7 mouse cellular contexts compared by ENCODE assay signal in genomic region chr14:54408336-54409056, GRCm38 (mm10). TPM values are rescaled to one million over a fixed set of nuclear protein-coding genes. Genes with fewer than 3 reads are reported as not detected.
DNase-seq lines count a peak whose midpoint lies in the region; ATAC-seq and TF ChIP-seq lines count a peak whose summit lies in the region.

No protein-coding gene starts in this region.

- H3K4me3 ChIP-seq in liver, adult 2 months (ENCODE audit: insufficient read depth, low read depth, low read length) = peak overlapping the region; percentile 62
- H3K4me3 ChIP-seq in kidney, adult 2 months (ENCODE audit: insufficient read depth, low read depth, low read length) = peak overlapping the region; percentile 45
- H3K4me3 ChIP-seq in macrophage (ENCODE audit: inconsistent target) = peak overlapping the region; percentile 12

- no peak for DNase-seq in liver, adult 2 months (ENCODE audit: extremely low read depth, low read depth, low spot score)
- no peak for DNase-seq in liver
- DNase-seq in brain, embryonic 14.5 days (ENCODE audit: low read depth) = no peak
- DNase-seq in kidney, adult 2 months = peak; percentile 70

- H3K79me2 ChIP-seq in liver, adult 2 months (ENCODE audit: control insufficient read depth, insufficient read depth, low read length) = no peaks in the 10 kb centered on the region
- H3K79me2 ChIP-seq in macrophage (ENCODE audit: inconsistent target) = peaks cover 55% of the 10 kb centered on the region

- H3K9ac ChIP-seq in liver, adult 2 months (ENCODE audit: low read depth, low read length) = peak overlapping the region; percentile 29

- WGBS in liver, adult 2 months = 77% methylated on average over 25 of the region's 25 CpGs
- 58% methylated on average over 25 of the region's 25 CpGs for WGBS in kidney, adult 2 months
- 86% methylated on average over 25 of the region's 25 CpGs for WGBS in macrophage (ENCODE audit: missing documents)

- peak; percentile 40 for TF ChIP-seq CTCF in liver, adult 2 months (IDR thresholded peaks at IDR 0.05; ENCODE audit: low read depth, low read length)
- peak; percentile 26; the same call in 1 of the 2 replicates for TF ChIP-seq CTCF in brain, embryonic 14.5 days (IDR thresholded peaks at IDR 0.05; ENCODE audit: borderline replicate concordance, extremely low read depth, insufficient read depth, insufficient read length)
- peak; percentile 44; the same call in 1 of the 2 replicates for TF ChIP-seq CTCF in kidney, adult 2 months (conservative IDR thresholded peaks at IDR 0.05; ENCODE audit: insufficient read depth, insufficient read length, low read depth, low read length)

- H3K27ac ChIP-seq in liver, adult 2 months (replicated peaks; ENCODE audit: insufficient read depth, low read depth, low read length) = peak overlapping the region; percentile 9
- peak overlapping the region; percentile 24 for H3K27ac ChIP-seq in kidney, adult 2 months (ENCODE audit: insufficient read depth, low read depth, low read length)
- H3K27ac ChIP-seq in macrophage = peak overlapping the region; percentile 82

- TF ChIP-seq POLR2A in liver, adult 2 months (IDR thresholded peaks at IDR 0.05; ENCODE audit: extremely low read depth, insufficient read depth, low read length) = no peak
- no peak for TF ChIP-seq POLR2A in brain, embryonic 14.5 days (IDR thresholded peaks at IDR 0.05; ENCODE audit: borderline replicate concordance, extremely low read depth, insufficient read depth, insufficient read length, poor library complexity, severe bottlenecking)
- peak; percentile 24 for TF ChIP-seq POLR2A in kidney, adult 2 months (IDR thresholded peaks at IDR 0.05; ENCODE audit: low read depth, low read length)

- H3K27me3 ChIP-seq in liver, adult 2 months (ENCODE audit: control insufficient read depth, insufficient read depth, low read length) = no peaks in the 10 kb centered on the region
- no peaks in the 10 kb centered on the region for H3K27me3 ChIP-seq in kidney, adult 2 months (replicated peaks; ENCODE audit: control insufficient read depth, insufficient read depth, low read length)

- H3K4me1 ChIP-seq in liver, adult 2 months (ENCODE audit: control insufficient read depth, insufficient read depth, low read length) = peaks cover 8% of the 10 kb centered on the region; the same call in 1 of the 2 replicates
- H3K4me1 ChIP-seq in kidney, adult 2 months (ENCODE audit: control insufficient read depth, insufficient read depth, low read length) = peaks cover 11% of the 10 kb centered on the region; the same call in 1 of the 2 replicates

- no peak for ATAC-seq in frontal cortex, adult (ENCODE audit: low TSS enrichment)
- ATAC-seq in erythroblast, adult 5-6 weeks (replicated peaks; ENCODE audit: low FRiP score, poor library complexity, severe bottlenecking) = no peak

- no peaks in the 10 kb centered on the region for H3K36me3 ChIP-seq in liver, adult 2 months (ENCODE audit: control insufficient read depth, insufficient read depth, low read length)
- no peaks in the 10 kb centered on the region for H3K36me3 ChIP-seq in kidney, adult 2 months (ENCODE audit: control insufficient read depth, insufficient read depth, low read length)
- H3K36me3 ChIP-seq in macrophage (ENCODE audit: inconsistent target) = no peaks in the 10 kb centered on the region

RNA-seq across cellular contexts. Expression of gene Slc7a7, which starts 9.1 kb away (rescaled TPM):
- total RNA-seq in liver, adult 2 months (2014; rRNA removed) = 2.2 and 2.3 TPM in 2 replicates
- 2.6 and 4.1 TPM in 2 replicates for polyA plus RNA-seq in liver, adult 2 months (2012; rRNA removed)
- 7.2 and 8.0 TPM in 2 replicates for polyA plus RNA-seq in brain, embryonic 14.5 days (2012; rRNA removed)
- 454 and 464 TPM in 2 replicates for polyA plus RNA-seq in kidney, adult 2 months (2012; rRNA removed)
- total RNA-seq in macrophage (2018; cell fraction: chromatin; rRNA removed) = 10 to 100 TPM; 15.0 to 82.0 (median 43.4) TPM
- 100 to 1,000 TPM in 1 of 26 experiments, 10 to 100 TPM in 25; 33.4 to 102 (median 60.1) TPM for total RNA-seq in macrophage (2018; cell fraction: cytosol; rRNA removed)
- 10 to 100 TPM; 31.1 to 77.3 (median 52.1) TPM for total RNA-seq in macrophage (2018; cell fraction: nucleus; rRNA removed)
- polyA plus RNA-seq in macrophage (2018) = 39.3 to 48.7 TPM (median 48.3 TPM) in 3 replicates
- total RNA-seq in erythroblast, adult 5-6 weeks (2015; ENCODE audit: low replicate concordance) = 2.7 and 7.5 TPM in 2 replicates
- 5.6 and 6.0 TPM in 2 replicates for total RNA-seq in erythroblast, adult 5-6 weeks (2017; ENCODE audit: low replicate concordance)

RNA-seq across cellular contexts. Expression of gene Mrpl52, which starts 18.2 kb away (rescaled TPM):
- 77.8 and 85.8 TPM in 2 replicates for total RNA-seq in liver, adult 2 months (2014; rRNA removed)
- polyA plus RNA-seq in liver, adult 2 months (2012; rRNA removed) = 876 and 1,262 TPM in 2 replicates
- 186 and 230 TPM in 2 replicates for polyA plus RNA-seq in brain, embryonic 14.5 days (2012; rRNA removed)
- polyA plus RNA-seq in kidney, adult 2 months (2012; rRNA removed) = 366 and 425 TPM in 2 replicates
- total RNA-seq in macrophage (2018; cell fraction: chromatin; rRNA removed) = 100 to 1,000 TPM in 6 of 26 experiments, 10 to 100 TPM in 20; 17.6 to 207 (median 72.8) TPM
- total RNA-seq in macrophage (2018; cell fraction: cytosol; rRNA removed) = 100 to 1,000 TPM; 115 to 228 (median 161) TPM
- 100 to 1,000 TPM in 4 of 26 experiments, 10 to 100 TPM in 22; 30.9 to 136 (median 67.5) TPM for total RNA-seq in macrophage (2018; cell fraction: nucleus; rRNA removed)
- 40.3 to 199 TPM (median 94.6 TPM) in 3 replicates for polyA plus RNA-seq in macrophage (2018)
- 36.8 and 40.3 TPM in 2 replicates for total RNA-seq in erythroblast, adult 5-6 weeks (2015; ENCODE audit: low replicate concordance)
- total RNA-seq in erythroblast, adult 5-6 weeks (2017; ENCODE audit: low replicate concordance) = 18.0 and 27.6 TPM in 2 replicates

RNA-seq across cellular contexts. Expression of gene Mmp14, which starts 22.9 kb away (rescaled TPM):
- 9.0 and 12.4 TPM in 2 replicates for total RNA-seq in liver, adult 2 months (2014; rRNA removed)
- 44.0 and 52.6 TPM in 2 replicates for polyA plus RNA-seq in liver, adult 2 months (2012; rRNA removed)
- 80.4 and 83.8 TPM in 2 replicates for polyA plus RNA-seq in brain, embryonic 14.5 days (2012; rRNA removed)
- 37.2 and 42.1 TPM in 2 replicates for polyA plus RNA-seq in kidney, adult 2 months (2012; rRNA removed)
- 100 to 1,000 TPM in 17 of 26 experiments, 10 to 100 TPM in 7, 1 to 10 TPM in 2; 6.7 to 532 (median 155) TPM for total RNA-seq in macrophage (2018; cell fraction: chromatin; rRNA removed)
- total RNA-seq in macrophage (2018; cell fraction: cytosol; rRNA removed) = 100 to 1,000 TPM in 14 of 26 experiments, 10 to 100 TPM in 10, 1 to 10 TPM in 2; 9.2 to 351 (median 147) TPM
- 100 to 1,000 TPM in 18 of 26 experiments, 10 to 100 TPM in 8; 13.6 to 816 (median 329) TPM for total RNA-seq in macrophage (2018; cell fraction: nucleus; rRNA removed)
- 19.5 to 30.7 TPM (median 25.0 TPM) in 3 replicates for polyA plus RNA-seq in macrophage (2018)
- total RNA-seq in erythroblast, adult 5-6 weeks (2015; ENCODE audit: low replicate concordance) = 0.84 and 3.5 TPM in 2 replicates
- total RNA-seq in erythroblast, adult 5-6 weeks (2017; ENCODE audit: low replicate concordance) = 1.7 and 2.0 TPM in 2 replicates

RNA-seq across cellular contexts. Expression of gene Oxa1l, which starts 47.9 kb away (rescaled TPM):
- 16.4 and 23.1 TPM in 2 replicates for total RNA-seq in liver, adult 2 months (2014; rRNA removed)
- 108 and 116 TPM in 2 replicates for polyA plus RNA-seq in liver, adult 2 months (2012; rRNA removed)
- polyA plus RNA-seq in brain, embryonic 14.5 days (2012; rRNA removed) = 98.0 and 101 TPM in 2 replicates
- 153 and 182 TPM in 2 replicates for polyA plus RNA-seq in kidney, adult 2 months (2012; rRNA removed)
- 100 to 1,000 TPM in 2 of 26 experiments, 10 to 100 TPM in 24; 16.9 to 118 (median 43.0) TPM for total RNA-seq in macrophage (2018; cell fraction: chromatin; rRNA removed)
- total RNA-seq in macrophage (2018; cell fraction: cytosol; rRNA removed) = 10 to 100 TPM; 18.0 to 46.5 (median 34.2) TPM
- 10 to 100 TPM; 15.1 to 86.6 (median 33.4) TPM for total RNA-seq in macrophage (2018; cell fraction: nucleus; rRNA removed)
- polyA plus RNA-seq in macrophage (2018) = 29.2 to 46.0 TPM (median 33.9 TPM) in 3 replicates
- total RNA-seq in erythroblast, adult 5-6 weeks (2015; ENCODE audit: low replicate concordance) = 10.4 and 20.9 TPM in 2 replicates
- 8.9 and 9.3 TPM in 2 replicates for total RNA-seq in erythroblast, adult 5-6 weeks (2017; ENCODE audit: low replicate concordance)

RNA-seq across cellular contexts. Expression of gene Lrp10, which starts 55.4 kb away (rescaled TPM):
- total RNA-seq in liver, adult 2 months (2014; rRNA removed) = 7.1 and 10.4 TPM in 2 replicates
- 41.3 and 50.3 TPM in 2 replicates for polyA plus RNA-seq in liver, adult 2 months (2012; rRNA removed)
- polyA plus RNA-seq in brain, embryonic 14.5 days (2012; rRNA removed) = 39.6 and 41.5 TPM in 2 replicates
- polyA plus RNA-seq in kidney, adult 2 months (2012; rRNA removed) = 168 and 211 TPM in 2 replicates
- total RNA-seq in macrophage (2018; cell fraction: chromatin; rRNA removed) = 100 to 1,000 TPM in 1 of 26 experiments, 10 to 100 TPM in 25; 19.0 to 108 (median 46.7) TPM
- total RNA-seq in macrophage (2018; cell fraction: cytosol; rRNA removed) = 100 to 1,000 TPM in 4 of 26 experiments, 10 to 100 TPM in 22; 52.0 to 112 (median 79.2) TPM
- total RNA-seq in macrophage (2018; cell fraction: nucleus; rRNA removed) = 100 to 1,000 TPM in 13 of 26 experiments, 10 to 100 TPM in 13; 53.0 to 172 (median 101) TPM
- 48.6 to 72.9 TPM (median 53.7 TPM) in 3 replicates for polyA plus RNA-seq in macrophage (2018)
- 6.7 and 10.9 TPM in 2 replicates for total RNA-seq in erythroblast, adult 5-6 weeks (2015; ENCODE audit: low replicate concordance)
- 12.2 and 13.9 TPM in 2 replicates for total RNA-seq in erythroblast, adult 5-6 weeks (2017; ENCODE audit: low replicate concordance)

Comparison
In these comparisons a context has a peak if more than half of its experiments do, and no peak if none do; other contexts are left out.
1. H3K27ac ChIP-seq: peak in every context shown above with its lines; median percentile 82 in macrophage; 24 in kidney, adult 2 months; 9 in liver, adult 2 months.
2. H3K4me3 ChIP-seq: peak in every context shown above with its lines; median percentile 62 in liver, adult 2 months; 45 in kidney, adult 2 months; 12 in macrophage.